Mouse (Mus musculus): Measurements from ENCODE around the gene Chrne.

DNA sequence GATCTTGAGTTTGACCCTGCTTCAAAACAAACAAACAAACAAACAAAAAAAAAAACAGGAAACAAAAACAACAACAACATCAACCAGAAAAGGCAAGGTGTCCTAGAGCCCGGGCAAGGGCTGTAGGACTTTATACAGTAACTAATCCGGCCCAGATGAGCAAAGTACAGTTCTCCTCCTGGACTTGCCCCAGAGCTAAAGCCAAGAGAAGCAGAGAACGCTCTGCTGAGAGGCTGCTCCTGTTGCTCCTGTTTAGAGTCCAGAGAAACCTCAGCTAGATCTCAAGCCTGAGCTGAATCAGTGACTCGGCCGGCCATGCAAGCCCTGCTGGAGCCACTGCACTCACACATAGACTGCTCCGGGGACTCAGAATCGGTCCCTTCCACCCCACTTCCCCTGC is 11.1 kb upstream of the Chrne start:
- no peak for TF ChIP-seq EP300 (IDR thresholded peaks at IDR 0.05; ENCODE audit: low read depth)
- TF ChIP-seq CTCF (IDR thresholded peaks at IDR 0.05; ENCODE audit: low read depth): no peak

All from liver, embryonic 14.5 days (tissue).